Mouse (Mus musculus): Measurements from ENCODE around the gene Gm42517.

Gene Gm42517

DNA sequence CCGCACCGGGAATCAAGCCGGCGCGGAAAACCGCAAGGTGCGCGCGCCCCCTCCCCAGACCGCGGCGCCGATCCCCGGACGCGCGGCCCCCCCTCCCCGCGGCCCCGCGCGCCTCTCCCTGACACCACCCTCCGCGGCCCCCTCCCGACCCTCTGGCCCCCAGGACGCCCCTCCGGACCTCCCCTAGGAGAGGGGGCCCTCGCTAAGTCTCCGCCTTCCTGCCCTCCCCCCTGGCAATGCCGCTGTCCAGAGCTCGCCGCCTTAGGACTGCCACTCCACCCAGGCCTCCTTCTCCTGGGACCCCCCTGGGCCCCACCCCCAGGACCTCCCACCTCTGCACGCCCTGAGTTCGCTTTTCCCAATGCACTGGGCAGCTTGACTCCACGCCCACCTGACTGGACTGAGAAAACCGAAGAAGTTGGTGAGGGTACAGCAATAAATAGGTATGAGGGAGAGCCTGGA lies at the start of gene Gm42517:
Gene Gm42517 (minus strand): TSS at position 52 of the 462 bp plus-strand sequence.
- in situ Hi-C loops (cut with MboI; ENCODE audit: low sequenced_read_pairs), result no loop called here

DNA sequence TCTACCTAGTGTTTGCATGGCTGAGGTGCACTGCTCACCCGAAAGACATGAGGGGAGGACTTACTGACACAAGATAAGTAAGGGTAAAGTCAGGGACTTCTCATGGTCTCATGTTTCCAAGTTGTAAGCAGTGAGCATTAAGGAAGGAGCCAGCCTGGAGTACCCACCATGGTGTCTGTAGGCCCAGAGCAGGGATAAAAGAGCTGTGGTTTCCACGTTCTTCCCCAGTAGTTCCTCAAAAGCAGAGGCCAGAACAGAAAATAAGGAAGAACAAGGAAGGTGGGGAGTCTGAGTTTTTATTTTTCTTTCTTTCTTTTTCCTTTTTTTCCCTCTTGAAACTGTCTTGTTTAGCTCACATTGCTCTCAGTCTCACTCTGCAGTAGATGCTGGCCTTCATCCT lies 47.0 kb upstream of the Gm42517 start:
- in situ Hi-C loops (cut with MboI; ENCODE audit: low sequenced_read_pairs), result no loop called here

DNA sequence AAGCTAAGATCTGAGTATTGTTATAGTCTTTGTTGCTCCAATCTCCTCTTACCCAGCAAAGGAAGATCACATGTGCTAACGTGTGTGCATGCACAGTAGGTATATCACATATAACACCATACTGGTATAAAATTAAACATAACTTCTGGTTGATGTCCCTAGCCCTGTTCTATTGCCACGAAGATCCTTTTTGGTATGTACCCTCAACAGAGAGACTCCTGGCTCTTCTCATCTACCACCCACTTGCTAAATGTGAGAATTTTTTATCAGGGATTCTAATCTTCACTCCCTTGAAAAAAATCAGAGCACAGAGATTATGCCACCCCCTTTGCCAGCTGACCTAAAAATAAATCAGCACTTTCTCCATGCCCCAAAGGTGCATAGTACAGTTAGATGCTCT lies 39.3 kb upstream of the Gm42517 start:
- in situ Hi-C loops (cut with MboI; ENCODE audit: low sequenced_read_pairs), result no loop called here

DNA sequence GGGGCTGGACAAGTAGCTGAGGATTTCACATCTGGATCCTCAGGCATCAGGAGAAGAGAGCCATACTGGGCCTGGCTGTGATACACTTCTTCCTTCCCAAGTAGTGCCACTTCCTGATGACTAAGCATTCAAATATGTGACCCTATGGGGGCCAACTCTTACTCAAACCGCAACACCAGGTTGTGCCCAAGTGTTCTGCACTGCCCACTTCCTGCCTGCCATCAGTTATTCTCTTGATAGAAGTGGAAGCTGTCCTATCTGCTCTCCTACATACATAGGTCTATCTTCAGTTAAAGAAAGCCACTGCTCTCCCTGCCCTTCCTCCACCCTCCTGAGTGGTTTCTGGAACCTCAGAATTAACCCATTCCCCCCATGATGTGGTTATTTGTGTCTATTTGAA lies 37.7 kb upstream of the Gm42517 start:
- in situ Hi-C loops (cut with MboI; ENCODE audit: low sequenced_read_pairs), result no loop called here

DNA sequence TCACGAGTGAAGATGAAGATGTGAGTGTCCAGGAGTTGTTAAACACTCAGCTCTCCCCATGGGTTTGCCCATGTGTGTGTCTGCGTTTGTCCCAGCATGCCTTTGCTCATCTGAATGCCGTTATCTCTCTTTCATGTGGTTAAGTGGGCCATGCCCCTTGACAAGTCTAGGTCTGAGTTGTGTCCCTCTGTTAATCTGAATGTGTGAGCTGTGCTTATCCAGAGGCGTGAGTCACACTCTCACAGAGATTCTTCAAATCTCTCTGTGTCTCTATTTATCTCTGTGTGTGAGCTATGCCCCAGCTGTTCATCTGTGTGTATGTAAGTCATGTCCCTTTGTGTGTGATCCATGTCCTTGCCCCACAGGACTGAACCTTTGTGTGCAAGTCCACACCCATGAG lies 35.7 kb upstream of the Gm42517 start:
- in situ Hi-C loops (cut with MboI; ENCODE audit: low sequenced_read_pairs), result no loop called here

DNA sequence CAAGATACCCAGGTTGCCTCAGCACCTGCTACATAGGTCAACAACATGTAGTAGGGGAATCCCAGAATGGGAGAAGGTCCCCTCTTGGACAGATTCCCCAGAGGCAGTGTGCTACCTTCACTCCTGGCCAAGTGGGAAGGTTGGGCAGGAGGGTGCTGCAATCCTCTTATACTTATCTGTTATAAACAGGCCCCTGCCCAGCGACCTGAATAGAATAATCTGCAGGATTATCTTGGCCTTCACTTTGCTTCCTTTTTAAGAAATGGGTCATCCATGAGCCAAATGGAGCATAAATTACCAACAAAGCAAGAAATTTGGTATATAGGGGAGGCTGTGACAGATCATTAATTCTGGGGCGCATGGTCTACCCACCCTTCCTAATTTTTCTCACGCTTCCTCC lies 22.0 kb upstream of the Gm42517 start:
- in situ Hi-C loops (cut with MboI; ENCODE audit: low sequenced_read_pairs), result no loop called here

DNA sequence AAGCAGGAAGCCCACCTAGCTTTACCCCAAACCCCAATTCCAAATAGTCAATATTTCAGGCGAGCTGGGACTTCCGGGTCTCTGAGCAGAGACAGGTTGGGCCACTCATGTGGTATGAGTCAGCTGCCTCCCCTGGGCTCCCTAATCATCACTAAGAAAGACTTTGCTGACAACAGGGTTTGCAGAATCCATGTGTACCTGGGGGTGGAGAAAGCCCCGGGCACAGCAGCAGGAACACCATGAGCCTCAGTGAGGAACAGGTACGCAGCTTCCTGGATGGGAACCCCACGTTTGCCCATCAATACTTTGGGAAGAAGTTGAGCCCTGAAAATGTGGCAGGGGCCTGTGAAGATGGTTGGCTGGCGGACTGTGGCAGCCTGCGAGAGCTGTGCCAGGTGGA lies 20.5 kb upstream of the Gm42517 start, which contains the start of gene Pde6b:
Gene Pde6b (plus strand): TSS at position 191 of the 400 bp plus-strand sequence.
- in situ Hi-C loops (cut with MboI; ENCODE audit: low sequenced_read_pairs), result no loop called here

DNA sequence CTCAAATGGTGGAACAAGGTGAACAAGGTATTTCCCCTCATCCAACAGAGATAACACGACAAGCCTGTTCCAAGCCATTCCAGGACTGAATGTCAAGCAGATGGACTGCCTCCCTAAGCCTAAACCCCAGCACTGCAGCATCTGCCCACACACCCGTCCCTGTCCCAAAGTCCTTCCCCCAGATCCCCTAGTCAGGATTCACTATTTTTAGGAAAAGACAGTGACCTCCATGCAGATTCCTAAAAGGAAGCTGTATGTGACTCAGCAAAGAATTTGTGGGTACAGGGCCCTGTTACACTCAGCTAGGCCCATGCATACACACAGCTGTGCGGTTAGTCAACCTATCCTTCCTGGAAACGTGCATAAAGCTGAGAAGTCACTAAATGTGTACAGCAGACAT lies 18.7 kb upstream of the Gm42517 start:
- in situ Hi-C loops (cut with MboI; ENCODE audit: low sequenced_read_pairs), result no loop called here

DNA sequence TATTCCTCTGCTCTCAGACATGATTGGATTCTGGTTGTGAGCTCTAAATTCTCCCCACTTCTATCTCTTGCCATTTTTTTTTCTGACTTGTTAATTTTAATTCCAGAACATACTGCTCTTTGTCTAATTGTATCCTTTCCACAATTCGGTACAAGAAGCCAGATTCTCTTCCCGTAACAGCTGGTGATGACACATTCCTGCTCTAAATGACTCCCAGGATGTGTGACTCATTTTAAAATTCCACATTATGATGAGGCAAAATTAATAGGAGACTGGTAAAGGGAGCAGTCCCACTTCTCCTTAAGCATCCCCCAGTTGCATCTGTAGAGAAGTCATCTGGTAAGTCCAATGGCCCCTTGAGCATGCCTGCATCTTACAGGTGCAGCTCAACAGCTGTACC lies 17.9 kb upstream of the Gm42517 start:
- in situ Hi-C loops (cut with MboI; ENCODE audit: low sequenced_read_pairs), result no loop called here

DNA sequence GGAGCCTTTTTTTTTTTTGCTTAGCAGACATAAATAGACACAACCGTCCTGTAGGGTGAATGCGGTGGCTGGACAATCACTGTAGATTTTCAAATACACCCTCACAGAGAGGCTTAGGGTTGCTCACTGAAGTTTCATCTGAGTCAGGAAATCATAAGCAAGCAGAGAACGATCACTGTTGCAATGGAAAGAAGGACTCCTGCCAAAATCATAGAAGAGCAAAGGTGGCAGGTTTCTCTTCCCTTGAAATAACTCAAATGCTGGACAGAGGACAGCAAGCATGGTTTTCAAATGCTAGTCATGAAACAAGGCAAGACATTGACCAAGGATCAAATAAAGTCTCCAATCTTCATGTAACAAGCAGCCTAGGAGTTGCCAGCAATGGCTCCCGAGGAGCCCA lies 10.6 kb upstream of the Gm42517 start:
- in situ Hi-C loops (cut with MboI; ENCODE audit: low sequenced_read_pairs), result no loop called here

DNA sequence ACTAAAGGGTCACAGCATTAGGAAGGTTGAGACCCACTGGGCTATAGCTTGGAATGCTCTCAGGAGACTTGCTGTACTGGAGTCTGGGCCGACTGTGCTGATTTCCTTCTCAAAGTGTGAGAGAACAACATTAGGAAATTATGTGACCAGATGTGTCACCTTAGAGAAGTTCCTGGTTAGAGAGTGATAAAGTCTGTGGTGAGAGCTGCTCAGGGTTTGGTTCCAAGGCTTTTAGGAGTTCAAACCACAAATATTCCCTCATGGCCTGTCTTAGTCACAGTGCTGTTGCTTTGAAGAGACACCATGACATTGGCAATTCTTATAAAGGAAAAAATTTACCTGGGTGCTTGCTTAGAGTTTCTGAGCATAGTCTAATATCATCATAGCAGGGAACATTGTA lies 8.3 kb upstream of the Gm42517 start:
- in situ Hi-C loops (cut with MboI; ENCODE audit: low sequenced_read_pairs), result no loop called here

DNA sequence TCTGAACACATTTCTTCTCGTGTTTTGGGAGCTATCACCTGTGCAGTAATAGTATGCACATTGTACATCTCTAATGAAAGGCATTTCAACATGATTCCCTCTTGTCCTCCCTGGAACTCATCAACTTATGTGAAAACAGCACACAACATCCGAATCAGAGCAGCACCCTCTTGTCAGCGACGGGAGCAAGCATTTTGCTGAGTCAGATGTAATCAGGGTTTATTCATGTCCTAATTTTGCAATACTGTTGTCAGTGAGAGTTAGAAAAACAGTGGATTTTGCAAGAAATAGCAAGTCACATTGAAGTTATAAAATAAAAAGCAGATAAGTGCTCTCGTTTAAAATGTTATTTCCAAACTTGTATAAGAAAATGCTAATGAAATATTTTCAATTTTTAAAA lies 6.4 kb upstream of the Gm42517 start:
- in situ Hi-C loops (cut with MboI; ENCODE audit: low sequenced_read_pairs), result no loop called here

DNA sequence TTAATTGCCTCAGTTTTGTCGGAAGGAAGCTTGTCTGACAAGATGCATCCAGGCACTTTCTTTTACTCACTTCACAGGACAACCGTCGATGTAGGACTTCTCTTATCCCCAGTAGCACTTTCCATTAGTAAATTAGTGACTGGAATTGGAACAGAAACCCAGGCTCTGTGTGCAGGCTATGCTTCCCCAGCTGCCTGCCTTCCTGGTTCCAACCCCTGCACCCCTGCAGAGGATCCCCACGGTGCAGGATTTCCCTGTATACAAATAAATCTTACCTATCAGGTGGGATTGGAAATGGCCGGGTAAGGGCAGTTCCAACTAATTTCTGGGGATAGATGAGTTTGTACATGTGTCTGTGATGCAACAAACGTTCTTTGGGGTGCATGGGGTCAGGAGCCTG lies 2.2 kb upstream of the Gm42517 start:
- in situ Hi-C loops (cut with MboI; ENCODE audit: low sequenced_read_pairs), result no loop called here

DNA sequence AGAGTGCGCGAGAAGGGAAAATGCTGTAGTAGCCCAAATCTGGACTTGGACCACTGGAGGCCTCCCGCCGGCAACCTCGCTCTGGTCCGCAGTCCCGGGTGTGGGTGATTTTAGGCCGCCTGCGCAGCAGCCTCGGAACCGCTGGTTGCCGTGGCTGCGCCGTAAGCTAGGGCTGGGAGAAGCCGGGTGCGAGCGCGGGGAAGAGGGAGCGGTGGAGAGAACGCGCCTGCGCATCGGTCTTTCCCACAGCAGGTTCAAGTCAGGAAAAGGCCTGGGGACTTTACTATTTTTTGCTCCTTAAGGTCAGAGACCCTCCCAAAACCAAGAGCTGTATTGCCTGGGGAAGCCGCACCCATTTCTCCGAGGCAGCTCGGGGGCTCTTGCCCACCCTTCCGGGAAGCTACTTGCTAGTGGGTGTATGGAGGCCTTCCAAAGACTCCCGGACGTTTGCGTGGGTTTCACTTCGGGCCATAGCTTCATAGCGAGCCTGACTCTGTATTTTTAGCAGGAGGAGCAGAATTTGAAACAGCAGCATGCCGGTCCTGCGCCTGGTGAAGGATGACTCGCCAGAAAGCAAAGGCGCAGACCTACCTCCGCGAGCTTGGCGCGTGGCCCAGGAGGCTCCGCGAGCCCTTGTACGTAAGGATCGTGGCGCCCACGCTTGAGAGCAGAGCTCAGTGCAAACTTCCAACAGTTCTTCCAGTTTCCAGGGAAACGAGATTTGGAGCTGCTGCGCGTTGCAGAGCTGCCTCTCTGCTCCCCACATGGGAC lies 1.3 kb upstream of the Gm42517 start:
- in situ Hi-C loops (cut with MboI; ENCODE audit: low sequenced_read_pairs), result no loop called here

DNA sequence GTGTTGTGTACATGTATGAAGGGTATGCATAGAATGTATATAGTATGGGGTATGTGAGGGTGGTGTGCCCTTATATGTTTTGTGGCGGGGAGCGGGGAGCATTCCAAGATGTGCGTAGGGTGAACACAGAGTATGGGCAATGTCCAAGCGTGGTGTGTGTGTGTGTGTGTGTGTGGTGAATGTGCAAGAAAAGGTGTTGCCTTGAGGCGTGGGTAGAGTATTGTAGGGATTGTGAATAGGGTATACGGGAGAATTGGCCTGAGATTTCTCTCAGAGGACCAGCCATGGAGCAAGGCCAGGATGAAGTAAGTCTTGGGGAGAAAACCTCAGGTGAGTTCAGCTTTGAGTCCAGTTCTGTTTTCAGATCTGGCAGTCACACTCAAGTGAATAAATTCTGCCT lies 724 bp upstream of the Gm42517 start:
- in situ Hi-C loops (cut with MboI; ENCODE audit: low sequenced_read_pairs), result no loop called here

DNA sequence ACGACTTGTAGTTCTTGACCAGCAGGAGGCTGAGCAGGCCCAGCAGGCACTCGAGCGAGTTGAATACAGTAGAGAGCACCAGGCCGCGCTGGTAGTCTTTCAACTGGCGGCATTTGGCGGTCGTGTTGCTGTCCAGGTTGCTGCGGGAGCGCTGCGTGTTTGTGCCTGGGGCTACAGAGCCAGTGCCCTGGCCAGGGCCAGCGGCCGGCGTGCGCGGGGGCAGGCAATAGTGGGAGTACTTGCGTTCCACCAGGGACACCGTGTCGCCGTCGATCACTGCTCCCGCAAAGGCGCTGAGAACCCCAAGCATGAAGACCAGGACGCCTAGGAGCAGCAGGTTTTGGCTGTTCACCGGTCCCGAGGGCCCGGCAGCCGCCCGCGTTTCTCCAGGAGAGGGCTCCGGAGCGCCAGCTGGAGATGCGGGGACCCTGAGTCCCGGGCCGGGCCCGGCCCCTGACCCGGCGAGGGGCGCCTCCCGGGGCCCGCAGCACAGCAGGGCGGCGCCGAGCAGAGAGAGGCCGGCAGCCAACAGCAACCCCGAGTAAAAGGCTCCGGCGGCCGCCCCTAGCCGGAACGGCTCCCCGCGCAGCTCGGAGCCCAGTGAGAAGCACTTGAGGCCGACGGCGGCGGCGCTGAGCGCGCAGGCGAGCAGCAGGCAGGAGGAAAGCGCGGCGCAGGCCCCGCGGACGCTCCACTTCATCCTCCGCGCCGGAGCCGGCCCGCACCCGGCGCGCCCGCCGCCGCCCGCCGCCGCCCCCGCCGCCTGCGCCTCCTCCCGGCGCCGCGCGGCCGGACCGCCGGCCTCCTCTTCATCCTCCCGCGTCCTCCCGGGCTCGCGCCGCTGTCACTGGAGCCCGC lies 509 bp downstream of the Gm42517 start:
- in situ Hi-C loops (cut with MboI; ENCODE audit: low sequenced_read_pairs), result no loop called here

DNA sequence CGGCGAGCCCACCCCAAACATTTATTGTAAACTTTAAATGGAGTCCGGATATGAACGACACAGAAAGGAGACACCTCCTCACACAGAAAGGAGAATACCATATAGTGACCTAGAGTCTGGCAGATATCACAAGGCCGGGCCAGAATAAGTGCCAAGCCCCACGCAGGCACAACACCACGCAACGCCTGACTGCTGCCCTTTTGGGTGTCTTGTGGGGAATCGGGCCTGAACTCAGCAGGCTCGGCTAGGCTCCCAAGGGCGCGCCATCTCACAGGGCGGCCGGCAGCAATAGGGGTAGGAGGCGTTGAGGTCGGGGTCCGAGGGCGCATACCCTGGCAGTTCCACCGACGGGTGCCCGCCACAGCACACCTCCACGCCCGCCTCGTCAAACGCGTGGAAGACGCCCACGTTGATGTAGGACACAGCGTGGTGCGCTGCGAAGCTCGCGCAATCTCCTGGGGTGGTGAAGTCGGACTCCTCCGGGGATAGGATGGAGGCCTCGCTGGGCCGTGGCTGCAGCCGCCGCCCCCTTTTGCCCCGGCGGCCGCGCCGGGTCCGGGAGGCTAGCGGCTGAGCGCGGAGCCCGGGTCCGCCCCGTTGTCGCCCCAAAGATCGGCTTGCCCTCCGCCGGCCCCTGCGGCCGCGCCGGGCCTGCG lies 1.3 kb downstream of the Gm42517 start:
- in situ Hi-C loops (cut with MboI; ENCODE audit: low sequenced_read_pairs), result no loop called here

DNA sequence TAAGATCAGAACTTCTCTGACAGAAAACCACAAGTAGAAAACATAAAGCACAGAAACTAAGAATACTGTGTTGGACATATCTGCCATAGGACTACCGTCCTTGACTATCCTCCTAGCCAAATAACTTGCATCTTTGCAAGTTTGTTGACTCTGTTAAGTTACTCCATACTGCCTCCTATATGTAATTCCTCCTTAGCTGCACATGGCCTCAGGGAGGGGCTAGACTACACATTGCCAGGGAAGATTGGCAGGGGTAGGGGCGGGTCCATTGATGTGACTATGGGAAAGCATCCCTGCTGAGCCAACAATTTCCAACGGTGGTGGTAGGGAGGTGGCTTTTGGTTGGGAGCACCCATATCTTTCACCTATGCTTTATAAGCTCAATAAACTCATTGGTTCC lies 5.4 kb downstream of the Gm42517 start:
- in situ Hi-C loops (cut with MboI; ENCODE audit: low sequenced_read_pairs), result no loop called here

DNA sequence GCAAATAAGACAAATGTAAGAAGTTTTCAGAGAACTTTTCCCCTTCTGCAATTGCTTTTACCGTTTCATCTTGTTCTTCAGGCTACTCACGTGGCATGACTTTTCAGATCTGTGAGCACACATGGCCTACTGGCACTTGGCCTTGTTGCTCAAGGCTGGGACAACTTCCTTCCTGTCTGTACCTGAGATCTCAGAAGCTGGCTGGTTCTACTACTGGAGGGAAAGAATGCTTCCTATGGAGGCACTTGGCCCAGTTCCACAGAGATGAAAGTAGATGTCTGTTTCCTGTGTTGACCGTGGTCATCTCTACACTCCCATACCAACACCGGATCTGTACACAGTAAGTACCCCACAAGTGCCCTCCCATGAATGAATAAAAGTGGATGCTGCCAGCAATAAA lies 7.5 kb downstream of the Gm42517 start:
- in situ Hi-C loops (cut with MboI; ENCODE audit: low sequenced_read_pairs), result no loop called here

DNA sequence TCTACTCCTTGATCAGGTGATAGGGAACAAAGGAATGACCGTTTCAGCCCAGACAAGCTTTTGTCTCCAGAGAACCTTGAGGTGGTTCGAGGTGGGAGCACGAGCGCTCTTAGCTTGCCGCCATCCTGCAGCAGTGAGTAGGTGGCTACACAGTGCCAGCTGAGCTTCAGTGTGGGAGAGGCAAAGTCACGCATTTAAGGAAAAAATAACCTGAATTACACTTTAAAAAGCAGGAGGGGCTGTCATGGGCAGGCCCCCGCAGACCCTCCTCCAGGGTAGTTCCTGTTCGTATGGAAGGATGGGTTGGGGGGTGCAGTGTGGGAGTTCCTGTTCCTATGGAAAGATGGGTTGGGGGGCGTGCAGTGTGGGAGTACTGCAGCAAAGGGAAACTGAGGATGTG lies 8.2 kb downstream of the Gm42517 start:
- in situ Hi-C loops (cut with MboI; ENCODE audit: low sequenced_read_pairs), result no loop called here

DNA sequence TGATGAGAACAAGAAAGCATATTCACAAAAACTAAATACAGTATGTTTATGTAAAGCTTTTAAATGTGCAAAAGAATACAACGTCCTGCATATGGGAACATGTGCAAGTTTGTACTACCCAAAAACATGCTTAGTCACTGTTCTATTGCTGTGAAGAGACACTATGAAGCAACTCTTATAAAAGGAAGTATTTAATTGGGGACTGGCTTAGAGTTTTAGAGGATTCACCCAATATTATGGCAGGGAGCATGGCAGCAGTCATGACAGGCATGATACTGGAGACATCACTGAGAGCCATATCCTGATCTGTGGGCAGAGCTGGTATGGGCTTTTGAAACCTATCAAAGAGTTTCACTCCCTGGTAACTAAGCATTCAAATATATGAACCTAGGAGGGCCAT lies 9.9 kb downstream of the Gm42517 start:
- in situ Hi-C loops (cut with MboI; ENCODE audit: low sequenced_read_pairs), result no loop called here

DNA sequence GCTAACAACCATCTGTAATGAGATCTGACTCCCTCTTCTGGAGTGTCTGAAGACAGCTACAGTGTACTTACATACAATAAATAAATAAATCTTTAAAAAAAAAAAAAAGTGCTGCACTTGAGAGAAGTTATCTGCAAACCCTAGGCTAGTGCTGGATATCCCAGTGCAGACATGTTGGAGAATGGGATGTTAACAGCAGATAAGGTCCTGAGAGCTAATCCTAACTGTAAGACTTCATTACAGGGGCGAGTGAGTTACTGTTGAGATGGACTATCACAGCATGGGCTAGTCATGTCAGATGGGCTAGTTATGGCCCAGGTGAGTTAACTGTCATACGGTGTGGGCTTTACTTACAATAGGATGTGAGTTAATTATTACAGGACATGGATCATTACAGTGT lies 13.7 kb downstream of the Gm42517 start:
- in situ Hi-C loops (cut with MboI; ENCODE audit: low sequenced_read_pairs), result no loop called here
